Mouse (Mus musculus) cerebellum, postnatal 14 days (tissue): ENCODE measurements at regions not wholly inside any gene's neighbourhood (a gene's known extent, or its start where the extent isn't known, plus 50 kb on each side); places are given as distances from the start of the nearest gene placed in this dataset.

Source experiments
- DNase-seq, 2 experiments: peaks; one replicate each; pipeline ENCODE4 v3.0.0; 2021; ENCODE audit warnings: mixed read lengths in 2 of 2

GRCm38 (mm10) chr11:39733434-39734076 is 961.4 kb downstream of the Mat2b start:
- no peak for DNase-seq

- DNase-seq, result peak; percentile 12 to 49
Measured at GRCm38 (mm10) chr11:39723621-39724020, 971.4 kb downstream of the Mat2b start.

GRCm38 (mm10) chr11:39678521-39678920 is 1016.5 kb downstream of the Mat2b start:
- no peak for DNase-seq

DNA sequence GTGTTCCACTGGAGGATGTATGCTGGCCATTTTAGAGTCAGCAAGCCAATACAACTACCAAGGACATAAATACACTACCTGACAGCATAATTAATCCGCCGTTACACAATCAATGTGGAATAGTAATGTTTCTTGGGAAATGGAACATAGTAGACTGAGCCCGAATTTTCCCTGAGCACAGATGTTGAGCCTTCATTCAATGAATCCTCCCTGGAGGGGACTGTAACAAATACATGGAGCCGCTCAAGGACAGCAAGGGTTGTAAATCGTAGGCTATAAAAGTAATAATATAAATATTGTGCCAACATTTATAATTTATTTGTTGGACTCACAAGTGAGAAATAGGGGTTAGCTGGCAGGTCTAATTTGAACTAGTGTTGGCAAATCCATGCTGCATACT is 1041.4 kb downstream of the Mat2b start:
- DNase-seq, result no peak

- DNase-seq, result peak; percentile 21 to 47
Measured at GRCm38 (mm10) chr11:39619356-39619755, 1075.6 kb downstream of the Mat2b start.

- DNase-seq, result peak; percentile 38 to 43
Measured at GRCm38 (mm10) chr11:39615843-39616242, 1079.2 kb downstream of the Mat2b start.

DNA sequence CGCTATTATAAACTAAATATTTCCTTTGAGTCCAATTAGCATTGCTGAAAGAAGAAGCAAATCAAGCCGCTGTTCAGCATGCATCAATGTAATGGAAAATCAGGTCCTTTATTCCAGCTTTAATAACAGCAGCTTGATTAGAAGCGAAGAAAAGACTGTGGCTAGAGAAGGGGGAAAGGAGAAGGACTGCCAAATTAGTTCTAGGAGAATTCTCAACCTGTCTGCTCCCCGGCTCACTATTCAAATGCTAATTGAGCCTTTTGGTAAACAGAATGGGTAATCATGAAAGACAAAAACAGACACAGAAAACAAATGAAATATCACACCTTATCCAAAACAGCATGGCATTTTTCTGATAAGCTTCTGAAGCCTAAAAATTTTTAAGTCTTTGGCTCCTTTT is 1098.5 kb downstream of the Mat2b start:
- DNase-seq, result no peak

- peak; percentile 78 to 79 for DNase-seq
Measured at GRCm38 (mm10) chr11:39588641-39589385, 1106.2 kb downstream of the Mat2b start.

DNA sequence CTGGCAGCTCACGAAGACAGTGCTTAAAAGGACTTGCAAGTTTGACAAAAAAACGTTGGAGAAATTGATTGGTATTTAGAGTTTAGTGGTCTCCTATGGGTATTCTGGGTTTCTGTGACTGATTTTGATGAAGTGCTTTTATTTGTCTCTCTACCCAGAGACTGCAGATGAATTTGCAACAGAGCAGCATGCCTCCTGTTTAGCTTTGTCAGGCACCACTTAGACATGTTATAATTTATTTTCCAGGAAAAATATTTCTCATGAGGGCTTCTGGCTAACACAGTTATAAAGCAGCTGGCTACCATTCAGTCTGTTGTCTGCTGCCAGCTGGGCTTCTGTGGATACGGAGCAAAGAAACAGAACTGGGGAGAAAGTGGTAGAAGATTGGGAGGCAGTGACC is 1136.7 kb downstream of the Mat2b start:
- DNase-seq, result no peak

DNA sequence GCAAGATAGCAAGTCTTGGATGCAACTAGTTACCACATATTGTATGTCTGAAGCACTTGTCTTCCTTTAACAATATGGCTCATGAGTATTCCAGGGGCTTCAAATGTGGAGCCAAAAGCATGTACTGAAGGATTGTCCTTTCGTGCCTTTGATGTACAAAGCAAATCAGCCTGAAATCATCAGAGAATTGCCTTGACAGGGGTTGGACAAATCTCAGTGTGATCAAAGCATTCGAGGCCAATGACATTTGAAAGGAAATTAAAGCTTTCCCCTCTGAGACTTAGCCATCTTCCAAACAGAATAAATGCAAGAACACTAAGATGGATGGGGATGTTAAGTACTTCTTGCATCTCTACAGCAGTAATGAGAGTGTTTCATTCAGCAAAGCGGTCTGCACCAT is 1144.9 kb downstream of the Mat2b start:
- no peak for DNase-seq

DNA sequence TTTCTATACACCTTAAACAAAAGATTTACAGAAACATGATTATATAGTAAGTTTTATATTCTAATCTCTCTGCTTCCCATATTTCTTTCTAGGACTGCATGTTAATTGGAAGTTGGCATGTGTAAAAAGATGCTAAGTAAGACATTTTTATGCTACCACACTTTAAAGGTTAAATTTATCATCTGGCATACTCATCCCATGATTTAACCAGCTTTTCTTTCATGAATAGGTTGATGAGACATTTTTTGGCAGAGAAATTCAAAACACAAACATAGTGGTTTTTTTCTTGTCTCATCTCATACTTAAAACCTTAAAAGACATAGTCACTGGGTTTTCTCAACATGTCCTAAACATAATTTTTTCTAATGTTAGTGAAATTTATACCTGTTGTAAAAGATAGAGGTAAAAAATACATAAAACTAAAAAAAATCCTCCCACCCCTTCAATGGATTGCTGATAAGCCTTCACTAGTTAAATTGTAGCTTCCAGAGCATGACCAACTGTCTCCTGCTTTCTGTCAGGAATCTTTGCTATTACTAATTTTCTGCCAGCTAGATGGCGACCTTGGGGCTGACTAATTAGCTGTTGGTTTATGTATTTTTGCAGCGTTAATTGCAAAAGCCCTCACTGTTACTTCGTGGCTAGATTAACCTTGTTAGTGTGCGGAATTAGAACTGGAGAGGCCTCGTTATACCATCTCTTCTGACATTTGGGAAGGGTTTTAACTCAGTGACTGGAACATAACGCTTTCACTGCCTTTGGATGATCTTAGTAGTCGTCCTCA is 1169.9 kb downstream of the Mat2b start:
- peak; percentile 2 to 12 for DNase-seq

- no peak for DNase-seq
Measured at GRCm38 (mm10) chr11:39495253-39495652, 1199.8 kb downstream of the Mat2b start.

DNA sequence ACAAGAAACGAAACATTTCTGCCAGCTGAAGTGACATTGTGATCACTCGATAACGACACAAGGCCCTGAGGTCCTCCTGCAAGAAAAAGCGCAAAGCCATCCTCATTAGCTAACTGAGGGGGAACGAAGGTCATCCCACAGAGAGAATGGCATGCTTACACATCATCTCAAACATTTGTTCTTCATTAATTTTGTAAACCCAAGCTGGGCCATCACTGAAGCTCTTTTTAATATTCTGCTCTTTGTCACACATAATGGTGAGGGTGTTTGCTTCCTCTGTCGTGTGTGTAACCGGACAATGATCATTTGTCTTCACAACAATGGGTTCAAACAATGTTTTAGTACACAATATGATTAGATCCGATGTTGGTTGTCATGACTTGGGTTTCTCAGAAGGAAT is 1217.9 kb downstream of the Mat2b start:
- no peak for DNase-seq

DNA sequence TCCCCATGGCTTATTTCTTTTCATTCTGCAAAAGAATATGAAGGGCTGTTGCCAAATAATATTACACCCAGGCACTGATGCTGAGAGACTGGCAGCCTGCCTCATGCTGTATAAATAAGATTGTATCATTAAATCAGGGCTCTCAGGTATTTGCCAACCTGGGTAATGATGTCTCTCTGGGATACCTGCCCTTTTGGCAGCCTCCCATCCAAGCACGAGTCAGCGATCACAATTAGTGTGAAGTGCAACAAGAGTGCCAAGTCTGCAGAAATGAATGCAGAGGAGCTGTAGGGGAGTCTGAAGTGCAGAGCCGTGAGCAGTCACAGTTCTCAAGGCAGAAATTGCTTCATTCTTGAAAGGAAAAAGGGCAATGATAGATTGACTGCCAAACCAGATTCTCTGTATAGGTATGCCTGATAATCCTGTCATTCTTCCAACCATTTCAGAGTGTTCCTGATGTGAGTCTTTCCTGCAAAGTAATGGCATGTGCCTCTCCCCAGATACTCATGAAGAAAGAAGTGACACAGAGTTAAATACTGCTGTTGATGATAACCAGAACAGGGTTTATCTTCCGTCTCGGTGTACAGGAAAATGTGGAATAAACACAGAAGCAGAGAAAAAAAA is 1241.6 kb downstream of the Mat2b start:
- DNase-seq, result peak; percentile 82 to 85

- no peak for DNase-seq
Measured at GRCm38 (mm10) chr11:39446374-39446773, 1248.6 kb downstream of the Mat2b start.

- DNase-seq, result peak; percentile 3 to 4
Measured at GRCm38 (mm10) chr11:39411691-39412090, 1283.3 kb downstream of the Mat2b start.

DNA sequence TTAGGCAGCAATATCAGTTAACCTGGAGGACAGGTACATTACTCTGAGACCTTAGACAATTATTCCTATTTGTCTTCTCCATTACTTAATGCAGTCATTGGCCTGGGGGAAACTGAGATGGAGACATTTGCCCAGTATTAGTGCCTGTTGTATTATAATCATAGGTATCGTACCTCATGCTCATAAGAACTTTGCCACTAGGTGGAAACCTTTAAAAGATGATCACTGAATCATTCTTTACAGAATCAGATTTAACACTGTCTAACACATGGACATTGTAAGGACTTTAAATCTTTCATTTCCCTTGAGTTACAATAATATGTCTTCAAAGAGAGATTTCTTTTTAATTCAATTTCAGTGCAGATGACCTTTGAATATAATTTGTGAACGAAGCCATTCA is 1283.8 kb downstream of the Mat2b start:
- no peak for DNase-seq

- no peak for DNase-seq
Measured at GRCm38 (mm10) chr11:39364827-39365226, 1330.2 kb downstream of the Mat2b start.

DNA sequence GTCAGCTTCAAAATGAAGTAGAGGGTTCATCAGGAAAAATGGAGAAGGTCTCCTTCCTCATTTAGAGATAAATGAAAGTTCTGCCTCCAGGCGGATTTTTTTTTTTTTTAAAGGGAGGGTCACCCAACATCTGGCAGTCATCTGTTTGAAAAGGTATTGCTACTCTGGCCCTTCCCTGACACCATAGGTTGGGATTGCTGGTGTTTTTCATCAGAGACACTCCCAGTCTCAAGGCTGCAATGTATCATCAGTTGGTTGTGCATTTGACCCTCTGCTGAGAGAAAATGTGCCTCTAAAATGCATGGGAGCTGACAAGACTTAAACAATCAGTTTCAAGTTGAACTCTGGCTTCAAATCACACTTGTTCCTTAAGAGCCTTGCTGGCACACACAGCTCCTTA is 1344.4 kb downstream of the Mat2b start:
- no peak for DNase-seq
